Mouse (Mus musculus) cerebellum, postnatal 10 days (tissue): ENCODE measurements around the gene Gdf2.

Experiments used
- DNase-seq, 2 experiments: peaks; one replicate each; pipeline ENCODE4 v3.0.0; 2021; ENCODE audit warnings: mixed read lengths in 2 of 2

Gene Gdf2

GRCm38 (mm10) chr14:33940739-33941138 is at the start of gene Gdf2:
Gene Gdf2, plus strand, starts transcription at chr14:33941039.
- DNase-seq: no peak

- DNase-seq: peak; percentile 45 to 58
Measured at GRCm38 (mm10) chr14:33891507-33891906, 49.3 kb upstream of the Gdf2 start.

- no peak for DNase-seq
Measured at GRCm38 (mm10) chr14:33895777-33896176, 45.1 kb upstream of the Gdf2 start.

GRCm38 (mm10) chr14:33896628-33897300 is 44.1 kb upstream of the Gdf2 start:
- DNase-seq: no peak

GRCm38 (mm10) chr14:33902783-33903182 is 38.1 kb upstream of the Gdf2 start:
- no peak for DNase-seq

- no peak for DNase-seq
Measured at GRCm38 (mm10) chr14:33903199-33903598, 37.6 kb upstream of the Gdf2 start.

- DNase-seq: no peak
Measured at GRCm38 (mm10) chr14:33904851-33905250, 36.0 kb upstream of the Gdf2 start.

- DNase-seq: peak; percentile 70 to 75
Measured at GRCm38 (mm10) chr14:33913727-33914126, 27.1 kb upstream of the Gdf2 start.

- peak; percentile 65 to 72 for DNase-seq
Measured at GRCm38 (mm10) chr14:33914206-33914605, 26.6 kb upstream of the Gdf2 start.

- no peak for DNase-seq
Measured at GRCm38 (mm10) chr14:33920727-33921559, 19.9 kb upstream of the Gdf2 start.

GRCm38 (mm10) chr14:33922771-33923167 is 18.1 kb upstream of the Gdf2 start:
- DNase-seq: no peak

- DNase-seq: peak; percentile 52 to 63
Measured at GRCm38 (mm10) chr14:33923168-33924070, 17.4 kb upstream of the Gdf2 start, which contains the start of gene Gdf10. Gene Gdf10, plus strand, starts transcription at chr14:33923587.

- no peak for DNase-seq
Measured at GRCm38 (mm10) chr14:33931853-33932252, 9.0 kb upstream of the Gdf2 start.

GRCm38 (mm10) chr14:33932935-33933703 is 7.7 kb upstream of the Gdf2 start:
- peak; percentile 90 to 93 for DNase-seq

- DNase-seq: peak; percentile 87 to 90
Measured at GRCm38 (mm10) chr14:33933778-33934317, 7.0 kb upstream of the Gdf2 start.

GRCm38 (mm10) chr14:33939117-33939516 is 1.7 kb upstream of the Gdf2 start:
- DNase-seq: peak; percentile 93 to 96

GRCm38 (mm10) chr14:33942222-33942621 is 1.4 kb downstream of the Gdf2 start:
- no peak for DNase-seq

- no peak for DNase-seq
Measured at GRCm38 (mm10) chr14:33946125-33946524, 5.3 kb downstream of the Gdf2 start.

- DNase-seq: peak; percentile 67 to 68
Measured at GRCm38 (mm10) chr14:33952233-33952981, 11.6 kb downstream of the Gdf2 start.

- no peak for DNase-seq
Measured at GRCm38 (mm10) chr14:33953761-33954160, 12.9 kb downstream of the Gdf2 start, which contains the start of gene Rbp3. Gene Rbp3, plus strand, starts transcription at chr14:33954003.

- no peak for DNase-seq
Measured at GRCm38 (mm10) chr14:33956055-33956454, 15.2 kb downstream of the Gdf2 start.
